Mouse (Mus musculus): ENCODE data around the gene Comp. TPM values are rescaled to one million over a fixed set of nuclear protein-coding genes. Genes with fewer than 3 reads are reported as not detected.

The Comp gene
- polyA plus RNA-seq (2012; rRNA removed), result 0.34 and 1.3 TPM in 2 replicates

GRCm38 (mm10) chr8:70373397-70374317, at the start of gene Comp:
TSS of gene Comp (plus strand) at chr8:70373558.

GRCm38 (mm10) chr8:70329124-70329834, 44.1 kb upstream of the Comp start, which contains the start of gene Gdf1:
TSS of gene Gdf1 (plus strand) at chr8:70329817.

GRCm38 (mm10) chr8:70353194-70353817, 20.1 kb upstream of the Comp start, which contains the start of gene Upf1:
TSS of gene Upf1 (minus strand) at chr8:70353278.

Other genes with a start within 250 kb of the Comp start
- gene Nr2c2ap, start 242.2 kb upstream of the Comp start, polyA plus RNA-seq (2012; rRNA removed), result 11.2 and 15.2 TPM in 2 replicates
- gene Rfxank, start 234.4 kb upstream of the Comp start, polyA plus RNA-seq (2012; rRNA removed), result 39.1 and 40.5 TPM in 2 replicates
- gene Borcs8, start 234.1 kb upstream of the Comp start, polyA plus RNA-seq (2012; rRNA removed), result 87.7 and 91.9 TPM in 2 replicates
- gene Mef2b, start 233.8 kb upstream of the Comp start, polyA plus RNA-seq (2012; rRNA removed), result 0.36 and 0.67 TPM in 2 replicates
- 132 and 143 TPM in 2 replicates for gene Tmem161a, start 201.2 kb upstream of the Comp start, polyA plus RNA-seq (2012; rRNA removed)
- gene Slc25a42, start 161.3 kb upstream of the Comp start, polyA plus RNA-seq (2012; rRNA removed), result 23.6 and 29.4 TPM in 2 replicates
- gene Sugp2, start 139.3 kb upstream of the Comp start, polyA plus RNA-seq (2012; rRNA removed), result 24.7 and 26.6 TPM in 2 replicates
- gene Armc6, start 139.1 kb upstream of the Comp start, polyA plus RNA-seq (2012; rRNA removed), result 18.5 and 20.5 TPM in 2 replicates
- gene Homer3, start 90.7 kb upstream of the Comp start, polyA plus RNA-seq (2012; rRNA removed), result 14.8 and 15.3 TPM in 2 replicates
- 50.8 and 53.9 TPM in 2 replicates for gene Ddx49, start 71.1 kb upstream of the Comp start, polyA plus RNA-seq (2012; rRNA removed)
- gene Cope, start 71.0 kb upstream of the Comp start, polyA plus RNA-seq (2012; rRNA removed), result 567 and 576 TPM in 2 replicates
- 1.2 and 1.3 TPM in 2 replicates for gene Cers1, start 57.8 kb upstream of the Comp start, polyA plus RNA-seq (2012; rRNA removed)
- gene Gdf1, start 43.7 kb upstream of the Comp start, polyA plus RNA-seq (2012; rRNA removed), result 1.4 and 2.2 TPM in 2 replicates
- 39.4 and 51.9 TPM in 2 replicates for gene Upf1, start 20.3 kb upstream of the Comp start, polyA plus RNA-seq (2012; rRNA removed)
- 18.2 and 20.8 TPM in 2 replicates for gene Crtc1, start 66.0 kb downstream of the Comp start, polyA plus RNA-seq (2012; rRNA removed)
- 56.4 and 63.2 TPM in 2 replicates for gene Klhl26, start 103.4 kb downstream of the Comp start, polyA plus RNA-seq (2012; rRNA removed)
- gene Tmem59l, start 113.8 kb downstream of the Comp start, polyA plus RNA-seq (2012; rRNA removed), result 4.8 TPM in 2 replicates
- gene Crlf1, start 119.6 kb downstream of the Comp start, polyA plus RNA-seq (2012; rRNA removed), result 4.5 and 6.0 TPM in 2 replicates
- 161 and 243 TPM in 2 replicates for gene Rex1bd, start 133.2 kb downstream of the Comp start, polyA plus RNA-seq (2012; rRNA removed)
- gene Uba52, start 137.2 kb downstream of the Comp start, polyA plus RNA-seq (2012; rRNA removed), result 633 and 1,054 TPM in 2 replicates
- 577 and 594 TPM in 2 replicates for gene Fkbp8, start 154.2 kb downstream of the Comp start, polyA plus RNA-seq (2012; rRNA removed)
- gene Kxd1, start 154.4 kb downstream of the Comp start, polyA plus RNA-seq (2012; rRNA removed), result 59.9 and 67.3 TPM in 2 replicates
- 35.1 and 39.9 TPM in 2 replicates for gene Ell, start 165.9 kb downstream of the Comp start, polyA plus RNA-seq (2012; rRNA removed)
- 170 and 176 TPM in 2 replicates for gene Isyna1, start 220.8 kb downstream of the Comp start, polyA plus RNA-seq (2012; rRNA removed)
- 312 and 345 TPM in 2 replicates for gene Ssbp4, start 235.3 kb downstream of the Comp start, polyA plus RNA-seq (2012; rRNA removed)
- 7.2 and 7.9 TPM in 2 replicates for gene Lrrc25, start 242.6 kb downstream of the Comp start, polyA plus RNA-seq (2012; rRNA removed)

Data from colon, adult 2 months (tissue).